Mouse (Mus musculus) left cerebral cortex, adult 2 months (tissue): ENCODE measurements around the gene Zmynd19. TPM values are rescaled to one million over a fixed set of nuclear protein-coding genes. Genes with fewer than 3 reads are reported as not detected.
"Not testable (repeated sequence)": the region's sequence is repeated elsewhere in the genome, so short reads cannot be mapped to it uniquely, and the experiment has no call there.

Source experiments
- DNase-seq, 2 experiments: peaks; one replicate each; pipeline ENCODE4 v3.0.0; 2021 to 2022; ENCODE audit warnings: low spot score in 2 of 2, mixed read lengths in 1 of 2; ENCODE audit errors: extremely low spot score in 1 of 2
- H3K27ac ChIP-seq: fragments of 200-600 bp; 2 replicates; pipeline ENCODE4 v1.8.1; 2022
- H3K4me3 ChIP-seq: fragments of 200-600 bp; 2 replicates; pipeline ENCODE4 v1.8.1; 2022
- CTCF ChIP-seq: fragments of 200-600 bp; IDR thresholded peaks from 2 replicates; pipeline ENCODE4 v1.8.1; 2022; ENCODE audit warnings: antibody characterized with exemption, mild to moderate bottlenecking, moderate library complexity
- intact Hi-C: fragments of 180-260 bp; cut with DNase I; formaldehyde crosslinking; loops from one replicate; pipeline ENCODE4 v1.15.1; 2025
- total RNA-seq, 2 experiments: library from RNA; stranded (reverse); gene quantifications; 2 replicates each; pipeline ENCODE4 v1.2.3; 2021

Gene Zmynd19
- total RNA-seq, 2 experiments from 2014 or later, result 36.8 to 37.9 TPM

- no peak for TF ChIP-seq CTCF
- Histone ChIP-seq H3K4me3 (no peak overlapping the region), H3K27ac (no peak overlapping the region)
- no peak for DNase-seq
- intact Hi-C loops, result no loop called here
Measured at GRCm38 (mm10) chr2:24952537-24953055, 3.0 kb downstream of the Zmynd19 start.

DNA sequence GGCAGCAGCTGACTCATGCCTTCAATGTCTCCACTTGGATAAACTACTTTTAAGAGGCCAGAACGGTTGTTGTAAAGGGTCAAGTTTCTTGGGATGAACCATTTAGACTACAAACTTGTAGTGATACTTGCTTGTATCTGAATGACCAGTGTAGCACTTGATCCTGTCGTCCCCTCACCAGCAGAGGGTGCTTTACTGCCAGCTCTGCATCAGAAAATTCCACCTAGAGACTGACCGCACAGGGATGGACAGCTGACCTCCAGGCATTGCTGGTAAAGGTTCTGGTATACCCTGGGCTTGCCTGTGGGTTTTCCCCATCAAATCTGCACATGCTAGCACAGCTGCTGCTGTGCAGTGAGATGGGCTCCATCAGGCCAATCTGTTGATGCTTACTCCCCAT is 11.3 kb downstream of the Zmynd19 start:
- no peak overlapping the region for H3K27ac ChIP-seq
- DNase-seq, result no peak
- TF ChIP-seq CTCF, result peak; percentile 62

GRCm38 (mm10) chr2:24962304-24963000 is 12.9 kb downstream of the Zmynd19 start, which contains the start of gene Dph7:
Gene Dph7 (plus strand): TSS chr2:24962400.
- intact Hi-C loops, result no loop called here
- peak; percentile 86 to 88 for DNase-seq
- Histone ChIP-seq H3K27ac (peak within 1 kb of the TSS; percentile 82), H3K4me3 (peak within 1 kb of the TSS; percentile 76)
- TF ChIP-seq CTCF, result peak; percentile 91

More for the DNA sequence above, 11.3 kb downstream of the Zmynd19 start:
- intact Hi-C loops, result no loop called here
- no peak overlapping the region for H3K4me3 ChIP-seq

DNA sequence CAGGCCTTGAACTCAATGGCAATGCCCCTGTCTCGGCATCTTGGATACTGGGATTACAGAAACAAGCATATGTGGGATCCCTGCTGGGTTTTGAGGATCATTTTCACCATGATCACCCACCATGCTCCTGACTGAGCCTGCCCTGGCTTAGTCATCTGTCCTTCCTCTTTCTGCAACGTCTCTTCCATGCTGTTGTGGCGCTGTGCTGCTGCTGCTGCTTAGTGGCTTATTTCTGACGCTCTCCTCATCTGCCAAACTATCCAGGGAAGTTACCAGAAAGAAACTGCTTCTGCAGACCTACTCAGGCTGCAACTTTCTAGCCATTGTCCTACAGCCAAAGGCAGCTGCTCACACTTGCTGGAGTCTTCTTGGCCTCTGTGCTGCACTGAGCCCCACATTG is 20.8 kb downstream of the Zmynd19 start:
- intact Hi-C loops, result no loop called here
- Histone ChIP-seq H3K4me3 (no peak overlapping the region), H3K27ac (no peak overlapping the region)
- TF ChIP-seq CTCF, result no peak
- DNase-seq, result no peak

DNA sequence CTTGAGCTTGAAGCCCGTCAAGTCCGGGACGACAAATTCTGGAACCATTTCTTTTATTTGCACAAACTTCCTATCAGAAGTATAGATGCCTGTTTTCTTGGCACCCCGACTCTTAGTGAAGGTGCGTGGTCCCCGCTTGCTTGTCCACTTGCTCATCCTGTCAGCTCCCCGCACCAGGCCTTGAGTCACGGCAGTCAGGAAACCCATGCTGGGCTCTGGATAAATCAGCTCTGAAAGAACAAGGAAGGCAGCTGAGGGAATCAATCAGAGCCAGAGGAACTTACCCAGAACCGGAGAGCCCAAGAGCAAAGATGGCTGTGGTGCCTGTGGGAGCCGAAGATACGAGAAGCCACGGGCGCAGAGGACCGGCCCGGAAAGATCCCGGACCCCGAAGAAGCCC is 24.9 kb downstream of the Zmynd19 start:
- intact Hi-C loops, DNase-seq: not testable (repeated sequence)
- Histone ChIP-seq H3K27ac (peak overlapping the region; percentile 81), H3K4me3 (peak overlapping the region; percentile 58)

DNA sequence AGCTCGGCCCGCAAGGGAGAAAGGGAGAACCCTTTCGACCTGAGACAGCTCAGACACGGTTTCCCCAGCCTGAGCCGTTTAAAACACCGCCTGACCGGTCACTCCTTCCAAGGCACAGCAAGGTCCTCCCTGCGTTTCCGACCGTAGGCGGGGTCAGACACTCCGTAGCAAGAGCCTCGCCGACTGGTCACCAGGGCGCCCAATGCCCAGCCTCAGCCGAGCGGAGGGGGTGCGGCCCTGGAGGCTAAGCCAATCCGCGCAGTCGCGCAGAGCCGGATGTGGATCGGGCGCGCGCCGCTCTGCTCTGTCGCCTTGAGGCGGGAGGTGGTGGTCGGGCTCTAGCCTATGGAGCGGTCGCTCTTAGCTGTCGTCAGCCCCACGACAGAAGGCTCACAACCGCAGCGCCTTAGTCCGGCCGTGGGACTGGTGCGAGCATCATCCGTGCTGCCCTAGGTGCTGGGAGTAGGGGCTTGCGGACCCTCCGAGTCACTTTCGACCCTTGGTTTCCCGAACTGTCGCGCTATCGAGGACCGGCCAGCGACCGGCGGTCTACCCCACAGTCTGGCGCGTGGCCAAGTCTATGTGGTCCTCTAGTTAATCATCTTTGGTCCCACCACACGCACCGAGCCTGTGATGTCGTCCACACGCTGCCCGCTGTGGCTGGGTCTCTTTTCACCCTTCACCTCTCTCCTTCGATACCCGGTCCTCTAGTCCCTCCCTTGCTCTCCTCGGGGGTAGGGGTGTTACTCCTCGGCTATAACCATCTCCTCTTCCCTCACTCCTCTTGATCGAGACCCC is 25.5 kb downstream of the Zmynd19 start, which contains the start of gene Mrpl41:
Mrpl41 (minus strand) TSS at position 193 of the 798 bp plus-strand sequence.
- intact Hi-C loops, result loop anchor here (5.0 kb wide), 1 partner anchor 77 kb away; the partner anchor contains the start of gene Nsmf
- Histone ChIP-seq H3K4me3 (peak within 1 kb of the TSS; percentile 58), H3K27ac (peak within 1 kb of the TSS; percentile 83)
- TF ChIP-seq CTCF, result no peak
- peak; percentile 96 for DNase-seq

GRCm38 (mm10) chr2:24975704-24976297 is 26.2 kb downstream of the Zmynd19 start, which contains the start of gene Pnpla7:
Gene Pnpla7 (plus strand): TSS chr2:24976033.
- no peak for TF ChIP-seq CTCF
- Histone ChIP-seq H3K4me3 (peak within 1 kb of the TSS; percentile 58), H3K27ac (peak within 1 kb of the TSS; percentile 86)
- intact Hi-C loops, result loop anchor here (5.0 kb wide), 1 partner anchor 76 kb away; the partner anchor contains the start of gene Nsmf
- peak; percentile 60 to 68 for DNase-seq

GRCm38 (mm10) chr2:24976960-24977359 is 27.4 kb downstream of the Zmynd19 start:
- intact Hi-C loops, result loop anchor here (5.0 kb wide), 1 partner anchor 75 kb away; the partner anchor contains the start of gene Nsmf
- H3K27ac ChIP-seq, result peak overlapping the region; percentile 7; the same call in 1 of the 2 replicates
- H3K4me3 ChIP-seq, result no peak overlapping the region

DNA sequence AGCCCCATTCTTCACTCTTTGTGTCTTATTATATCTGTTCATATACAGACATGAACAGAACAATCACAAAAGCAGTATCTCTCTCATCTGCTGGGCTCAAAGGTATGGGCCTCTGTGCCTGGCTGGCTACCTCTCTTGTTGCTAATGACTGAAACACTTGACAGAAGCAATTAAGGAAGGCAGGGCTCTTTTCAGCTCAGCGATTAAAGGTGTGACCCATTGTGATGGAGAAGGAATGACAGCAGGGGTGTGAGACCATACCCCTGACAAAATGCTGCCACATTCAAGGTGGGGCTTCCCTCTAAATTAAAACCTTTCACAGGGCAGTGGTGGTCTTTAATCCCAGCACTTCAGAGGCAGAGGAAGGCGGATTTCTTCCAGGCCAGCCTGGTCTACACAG is 38.2 kb downstream of the Zmynd19 start:
- intact Hi-C loops, result no loop called here
- no peak for TF ChIP-seq CTCF

More at GRCm38 (mm10) chr2:24976960-24977359, 27.4 kb downstream of the Zmynd19 start:
- DNase-seq, result no peak
- no peak for TF ChIP-seq CTCF

DNA sequence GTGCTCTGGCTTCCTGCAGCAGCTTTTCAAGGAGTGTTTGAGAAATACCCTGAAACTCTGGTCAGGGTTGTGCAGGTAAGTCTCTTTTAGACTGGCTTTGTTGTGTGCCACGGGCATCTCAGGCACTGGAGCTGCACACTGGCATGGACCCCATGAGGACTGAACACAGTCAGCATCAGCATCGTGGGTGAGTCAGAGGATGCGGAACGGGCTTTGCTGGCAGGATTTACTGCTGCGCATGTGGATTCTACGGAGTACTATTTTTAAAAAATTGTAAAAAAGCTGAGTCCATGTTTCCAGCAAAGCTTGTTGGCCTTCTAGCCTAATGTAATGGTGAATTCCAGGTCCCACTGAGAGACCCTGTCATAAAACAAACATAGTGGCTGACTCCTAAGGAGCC is 45.7 kb downstream of the Zmynd19 start:
- intact Hi-C loops, result no loop called here
- peak in 1 of 2 experiments; percentile 42 for DNase-seq
- no peak for TF ChIP-seq CTCF
- H3K4me3 ChIP-seq, result no peak overlapping the region
- no peak overlapping the region for H3K27ac ChIP-seq

More for the DNA sequence above, 38.2 kb downstream of the Zmynd19 start:
- no peak for DNase-seq
- H3K4me3 ChIP-seq, result no peak overlapping the region
- no peak overlapping the region for H3K27ac ChIP-seq

- Histone ChIP-seq H3K4me3 (no peak overlapping the region), H3K27ac (no peak overlapping the region)
- no peak for TF ChIP-seq CTCF
- DNase-seq, result no peak
- intact Hi-C loops, result no loop called here
Measured at GRCm38 (mm10) chr2:24996471-24996870, 46.9 kb downstream of the Zmynd19 start.
